Mouse (Mus musculus): ENCODE measurements around the gene Ankrd45.
A peak's percentile ranks its signal among the peaks of the same experiment; 100 is the strongest.
"Not testable (repeated sequence)": the region's sequence is repeated elsewhere in the genome, so short reads cannot be mapped to it uniquely, and the experiment has no call there.

Gene Ankrd45

GRCm38 (mm10) chr1:161185431-161185830, 42.9 kb downstream of the Ankrd45 start:
- no peak for DNase-seq (ENCODE audit: low spot score)

- no peak for DNase-seq (ENCODE audit: low spot score)
Observed at GRCm38 (mm10) chr1:161190253-161190910, 47.9 kb downstream of the Ankrd45 start.

- DNase-seq (ENCODE audit: low spot score) = peak; percentile 70
Observed at GRCm38 (mm10) chr1:161195541-161196351, 53.3 kb downstream of the Ankrd45 start.

DNA sequence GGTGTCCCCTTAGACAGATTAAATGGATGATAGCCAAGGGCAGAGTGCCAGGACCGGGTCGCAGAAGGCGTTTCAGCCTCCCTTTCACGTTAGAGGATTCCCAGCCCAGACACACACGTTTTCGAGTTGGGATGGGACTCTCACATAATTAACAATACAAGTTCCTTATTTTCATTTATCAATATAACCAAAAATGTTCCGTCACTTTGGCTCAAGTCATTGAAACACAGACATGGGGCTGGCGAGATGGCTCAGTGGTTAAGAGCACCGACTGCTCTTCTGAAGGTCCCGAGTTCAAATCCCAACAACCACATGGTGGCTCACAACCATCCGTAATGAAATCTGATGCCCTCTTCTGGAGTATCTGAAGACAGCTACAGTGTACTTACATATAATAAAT, 53.9 kb downstream of the Ankrd45 start:
- not testable (repeated sequence) for DNase-seq (ENCODE audit: low spot score)

- DNase-seq (ENCODE audit: low spot score) = no peak
Observed at GRCm38 (mm10) chr1:161199856-161200255, 57.4 kb downstream of the Ankrd45 start.

GRCm38 (mm10) chr1:161214465-161214864, 72.0 kb downstream of the Ankrd45 start:
- no peak for DNase-seq (ENCODE audit: low spot score)

- no peak for DNase-seq (ENCODE audit: low spot score)
Observed at GRCm38 (mm10) chr1:161219816-161220215, 77.3 kb downstream of the Ankrd45 start.

All from ovary, postnatal 36 days (tissue).